Mouse (Mus musculus): Measurements from ENCODE around the gene Vpreb1.
A peak's percentile ranks its signal among the peaks of the same experiment; 100 is the strongest.

DNA sequence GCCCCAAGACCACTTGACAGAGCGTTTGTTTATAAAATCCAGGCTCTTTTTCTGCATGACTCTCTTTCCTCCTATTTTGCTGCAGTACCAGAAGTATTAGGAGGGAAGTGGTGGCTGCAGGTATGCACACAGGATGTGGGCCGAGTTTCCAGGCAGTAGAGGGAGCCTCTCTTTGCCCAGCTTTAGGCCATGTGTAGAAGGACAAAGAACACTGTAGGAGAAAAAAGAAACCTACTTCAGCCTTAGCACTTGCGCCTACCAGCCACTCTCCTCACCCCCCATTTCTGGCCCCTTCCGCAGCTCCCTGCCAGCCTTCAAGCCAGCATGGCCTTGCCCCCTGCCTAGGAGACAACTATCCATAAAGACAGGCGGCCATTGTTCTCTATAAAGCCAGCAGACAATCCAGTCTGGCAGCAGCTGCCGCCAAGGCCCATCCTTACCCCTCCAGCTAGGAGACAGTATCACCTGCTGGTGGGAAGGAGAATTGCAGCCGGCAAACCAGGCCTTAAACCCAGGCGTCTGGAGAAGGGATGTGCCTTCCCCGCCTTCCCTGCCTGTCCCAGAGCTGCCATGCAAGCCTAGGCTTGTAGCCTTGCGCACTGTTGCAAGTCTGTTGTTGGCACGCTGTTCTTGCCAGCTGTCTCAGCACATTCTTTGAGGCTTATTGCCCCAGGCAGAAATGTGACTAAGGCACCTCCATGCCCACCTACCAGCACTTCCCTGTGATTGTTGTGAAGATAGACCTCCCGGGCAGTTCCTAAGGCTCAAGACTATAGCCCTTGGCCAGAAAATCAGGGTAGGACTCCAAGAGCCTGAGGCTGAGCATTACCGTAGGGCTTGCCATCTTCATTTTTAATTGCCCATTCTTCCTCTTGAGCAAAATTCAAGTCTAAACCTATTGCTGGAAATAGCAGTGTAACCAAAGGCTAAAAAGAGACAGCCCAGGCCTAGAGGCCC lies 41.3 kb upstream of the Vpreb1 start:
- TF ChIP-seq MAFK (IDR thresholded peaks at IDR 0.05; ENCODE audit: insufficient read depth, low read depth, low read length) (0 out of 2 replicates have a peak, but pooled peaks have one; percentile 30), ZNF384 (IDR thresholded peaks at IDR 0.05; ENCODE audit: low read depth, low read length) (no peak), CHD2 (IDR thresholded peaks at IDR 0.05; ENCODE audit: low read depth, low read length) (no peak)
